Mouse (Mus musculus): Measurements from ENCODE around the gene Ets1. TPM values are rescaled to one million over a fixed set of nuclear protein-coding genes. Genes with fewer than 3 reads are reported as not detected.

The Ets1 gene
- polyA plus RNA-seq, 1 experiment, result not detected

DNA sequence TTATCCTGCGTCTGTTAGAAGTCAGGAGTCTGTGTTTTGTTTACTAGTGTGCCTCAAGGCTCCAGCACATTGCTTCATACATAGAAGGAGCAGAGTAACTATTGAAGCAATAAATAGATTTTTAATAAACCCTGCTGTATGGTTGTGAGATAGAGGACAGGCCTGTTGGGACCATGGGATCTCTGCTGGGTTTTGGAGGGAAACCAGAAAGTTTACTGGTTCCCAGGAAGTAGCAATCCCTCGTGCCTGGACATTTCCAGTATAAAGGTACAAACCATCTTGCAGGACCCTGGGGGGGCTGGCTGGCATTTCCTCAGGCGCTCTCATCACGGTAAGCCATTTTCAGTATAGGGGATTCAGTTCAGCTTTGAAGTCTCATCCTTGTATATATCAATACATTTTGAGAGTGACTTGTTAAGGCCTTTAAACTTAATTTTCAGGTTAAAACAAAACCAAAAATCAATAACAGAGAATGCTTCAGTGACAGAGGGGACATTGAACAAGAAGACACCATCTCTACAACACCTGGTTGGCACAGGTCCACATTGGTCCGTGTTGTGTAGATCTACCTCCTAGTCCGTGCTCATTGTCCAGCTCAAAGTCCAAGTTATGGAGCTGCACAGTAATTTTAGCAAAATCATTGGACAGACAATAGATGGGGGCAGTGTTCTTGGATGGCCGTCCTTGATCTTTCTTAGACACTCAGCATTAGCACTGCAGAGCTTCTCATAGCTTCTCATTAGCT, 11.7 kb downstream of the Ets1 start:
- TF ChIP-seq GATA1 (IDR thresholded peaks at IDR 0.05; ENCODE audit: low read length), result no peak

DNA sequence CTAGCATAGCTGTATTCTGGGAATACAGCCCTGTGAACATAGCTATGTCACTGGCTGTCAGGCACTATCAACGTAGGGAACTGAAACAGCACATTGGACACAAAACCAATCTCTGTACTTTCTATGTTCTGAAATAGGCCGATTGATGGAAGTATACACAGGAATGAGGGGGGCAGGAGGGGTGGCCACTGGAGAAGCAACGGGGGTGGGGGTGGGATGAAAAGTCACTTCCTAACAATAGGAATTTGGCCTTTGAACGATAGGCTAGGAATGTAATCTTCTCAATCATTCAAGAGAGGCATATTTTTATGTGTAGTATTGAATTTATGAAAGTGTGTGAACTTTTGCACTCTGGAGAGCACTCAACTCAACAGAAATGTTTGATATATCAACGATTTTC, 12.3 kb downstream of the Ets1 start:
- no peak for TF ChIP-seq GATA1 (IDR thresholded peaks at IDR 0.05; ENCODE audit: low read length)

DNA sequence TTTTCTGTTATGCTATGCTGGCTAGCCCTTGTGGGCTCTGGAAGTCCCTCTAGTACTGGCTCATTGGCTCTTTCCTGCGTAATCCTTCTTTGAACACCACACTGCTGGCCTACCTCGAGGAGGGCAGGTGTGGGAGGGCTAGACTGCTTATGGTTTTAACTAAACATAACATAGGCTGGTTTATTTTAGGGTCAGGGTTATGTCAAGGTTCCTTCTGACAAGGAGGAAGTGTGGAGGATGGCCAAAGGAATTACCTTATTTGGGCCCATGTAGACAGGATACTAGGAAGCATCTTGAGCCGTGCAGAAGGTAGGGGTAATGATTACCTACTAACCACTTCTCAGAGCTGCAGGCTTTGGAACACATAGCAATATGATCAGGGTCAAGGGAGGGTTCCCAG, 14.7 kb downstream of the Ets1 start:
- no peak for TF ChIP-seq GATA1 (IDR thresholded peaks at IDR 0.05; ENCODE audit: low read length)

DNA sequence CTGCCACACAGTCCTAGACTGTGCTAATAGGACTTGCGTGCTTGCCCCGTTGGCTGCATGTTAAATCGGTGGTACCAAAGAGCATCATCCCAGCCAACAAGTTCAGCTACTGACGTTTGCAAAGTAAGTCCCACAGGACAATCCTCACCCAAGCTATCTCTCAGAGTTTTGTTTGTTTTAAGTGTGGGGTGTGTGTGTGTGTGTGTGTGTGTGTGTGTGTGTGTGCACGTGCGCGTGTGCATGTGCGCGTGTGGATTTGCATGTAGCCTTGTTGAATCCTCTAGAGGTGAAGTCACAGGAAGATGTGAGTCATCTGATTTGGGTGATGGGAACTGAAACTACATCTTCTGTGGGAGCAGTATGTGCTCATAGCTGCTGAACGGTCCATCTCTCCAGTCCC, 16.1 kb downstream of the Ets1 start:
- TF ChIP-seq GATA1 (IDR thresholded peaks at IDR 0.05; ENCODE audit: low read length), result no peak

DNA sequence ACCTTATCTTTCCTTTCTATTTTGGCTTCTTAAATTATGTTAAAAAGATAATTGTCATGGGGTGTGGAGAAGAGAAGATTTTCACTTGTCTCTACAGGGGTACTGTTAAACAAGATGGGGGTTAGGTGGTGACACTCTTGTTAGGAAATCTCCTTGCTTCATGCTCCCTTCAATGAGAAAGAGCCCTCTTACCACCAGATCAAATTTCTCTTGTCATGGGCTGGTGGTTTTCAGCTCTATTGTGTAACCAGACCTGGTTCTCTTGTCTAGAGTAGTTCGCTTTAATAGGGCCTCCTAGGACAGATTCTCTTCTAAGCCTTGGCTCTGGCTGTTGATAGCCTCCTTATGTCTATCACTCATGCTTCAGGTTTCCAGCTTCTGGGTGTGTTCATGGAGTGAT, 18.3 kb downstream of the Ets1 start:
- TF ChIP-seq GATA1 (IDR thresholded peaks at IDR 0.05; ENCODE audit: low read length), result no peak

DNA sequence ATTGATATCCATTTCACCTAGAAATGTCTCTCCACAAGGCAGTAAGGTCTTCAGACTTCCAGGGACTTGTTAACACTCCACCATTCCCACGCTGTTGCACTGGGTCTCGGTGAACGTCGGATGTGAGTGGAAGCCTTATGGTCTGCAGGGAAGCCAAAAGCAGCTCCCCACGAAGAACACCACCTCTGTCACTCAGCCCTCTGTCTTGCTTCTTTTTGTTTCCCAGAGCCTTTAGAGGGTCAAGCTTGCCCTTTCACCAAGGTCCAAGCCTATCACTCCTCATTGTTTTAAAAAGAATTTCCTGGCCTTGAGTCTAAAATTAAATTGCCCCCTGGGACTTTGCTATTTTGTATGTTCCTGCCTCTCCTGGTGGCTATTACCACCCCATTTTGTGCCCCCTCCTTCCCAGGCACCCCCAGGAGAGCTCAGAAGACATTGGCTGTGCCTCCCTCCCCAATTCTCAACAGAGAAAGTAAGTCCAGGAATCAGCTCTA, 20.4 kb downstream of the Ets1 start:
- TF ChIP-seq GATA1 (IDR thresholded peaks at IDR 0.05; ENCODE audit: low read length), result no peak

DNA sequence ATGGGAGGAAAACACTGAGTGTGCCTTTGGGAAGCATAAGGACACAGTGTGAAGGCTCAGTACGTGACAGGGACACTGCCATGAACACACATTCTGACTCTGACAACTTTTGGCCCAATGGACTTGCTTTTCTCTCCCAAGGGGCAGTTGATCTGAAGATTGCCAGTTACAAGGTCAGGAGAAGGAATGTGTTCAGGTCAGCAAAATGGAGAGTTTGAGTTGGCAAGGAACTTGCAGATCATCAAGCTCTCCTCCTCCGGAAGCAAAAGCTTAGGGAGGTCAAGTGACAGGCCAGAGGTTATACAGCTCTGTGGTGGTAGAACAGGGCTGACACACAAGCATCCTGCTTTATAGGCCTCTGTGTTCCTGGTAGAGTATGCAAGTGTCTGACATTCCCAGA, 21.1 kb downstream of the Ets1 start:
- no peak for TF ChIP-seq GATA1 (IDR thresholded peaks at IDR 0.05; ENCODE audit: low read length)

DNA sequence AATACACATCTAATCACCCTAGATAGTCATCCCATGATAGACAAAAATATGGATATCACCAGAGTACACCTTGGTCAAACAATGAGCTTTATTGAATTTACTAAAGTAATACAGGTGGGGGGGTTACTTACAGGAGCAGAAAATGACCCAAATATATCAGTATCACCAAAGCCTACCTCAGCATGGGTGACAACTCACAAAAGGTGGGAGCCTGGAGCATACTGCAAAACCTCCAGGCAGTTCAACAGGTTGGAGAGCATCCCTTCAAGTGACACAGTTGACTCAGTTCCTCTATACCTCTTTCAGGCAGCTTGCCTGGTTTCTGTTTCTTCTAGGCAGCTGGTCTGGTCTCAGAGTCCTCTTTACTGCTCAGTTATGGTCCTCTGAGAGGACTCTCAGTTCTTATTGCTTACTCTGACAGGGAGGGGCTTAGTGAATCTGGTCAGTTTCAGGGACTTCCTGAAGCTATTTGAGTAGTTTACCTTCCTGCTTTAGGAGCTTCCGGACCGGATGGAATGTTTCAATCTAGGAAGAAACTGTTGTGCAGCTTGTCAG, 24.5 kb downstream of the Ets1 start:
- no peak for TF ChIP-seq GATA1 (IDR thresholded peaks at IDR 0.05; ENCODE audit: low read length)

DNA sequence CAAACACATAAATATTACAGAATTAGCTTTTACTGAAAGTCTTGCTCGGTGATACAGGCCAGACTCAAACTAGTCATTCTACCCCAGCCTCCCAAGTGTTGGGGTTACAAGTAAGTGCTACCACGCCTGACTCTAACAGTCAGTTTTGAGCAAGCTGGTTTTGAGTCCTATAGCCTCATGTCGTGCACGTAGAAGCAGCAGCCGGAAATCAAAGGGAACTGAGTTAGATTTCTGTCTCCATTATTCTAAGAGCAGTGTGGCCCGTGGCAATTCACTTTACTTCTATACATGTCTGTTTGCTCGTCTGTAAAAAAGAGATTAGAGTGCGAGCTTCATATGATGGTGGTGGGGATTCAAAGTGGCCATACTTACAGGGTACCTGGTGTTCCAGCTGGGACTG, 25.1 kb downstream of the Ets1 start:
- TF ChIP-seq GATA1 (IDR thresholded peaks at IDR 0.05; ENCODE audit: low read length), result no peak

DNA sequence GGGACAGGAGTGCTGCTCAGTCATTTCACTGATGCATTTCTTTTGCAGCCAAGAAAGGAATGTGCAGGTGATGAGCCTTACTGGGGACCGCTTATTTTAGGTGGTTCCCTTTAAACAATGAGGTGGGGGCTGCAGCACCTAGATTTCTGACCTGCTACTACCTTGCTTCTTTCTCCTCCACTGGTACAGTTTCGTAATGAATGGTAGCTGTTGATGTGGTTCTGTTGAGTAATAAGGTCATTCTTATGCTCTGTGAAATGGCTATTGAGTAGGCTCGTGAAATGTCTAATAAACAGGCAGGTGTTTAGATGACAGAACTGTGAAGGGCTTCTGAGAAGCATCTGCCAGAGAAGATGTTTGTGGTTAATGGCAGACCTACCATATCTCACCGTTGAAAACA, 25.5 kb downstream of the Ets1 start:
- TF ChIP-seq GATA1 (IDR thresholded peaks at IDR 0.05; ENCODE audit: low read length), result no peak

DNA sequence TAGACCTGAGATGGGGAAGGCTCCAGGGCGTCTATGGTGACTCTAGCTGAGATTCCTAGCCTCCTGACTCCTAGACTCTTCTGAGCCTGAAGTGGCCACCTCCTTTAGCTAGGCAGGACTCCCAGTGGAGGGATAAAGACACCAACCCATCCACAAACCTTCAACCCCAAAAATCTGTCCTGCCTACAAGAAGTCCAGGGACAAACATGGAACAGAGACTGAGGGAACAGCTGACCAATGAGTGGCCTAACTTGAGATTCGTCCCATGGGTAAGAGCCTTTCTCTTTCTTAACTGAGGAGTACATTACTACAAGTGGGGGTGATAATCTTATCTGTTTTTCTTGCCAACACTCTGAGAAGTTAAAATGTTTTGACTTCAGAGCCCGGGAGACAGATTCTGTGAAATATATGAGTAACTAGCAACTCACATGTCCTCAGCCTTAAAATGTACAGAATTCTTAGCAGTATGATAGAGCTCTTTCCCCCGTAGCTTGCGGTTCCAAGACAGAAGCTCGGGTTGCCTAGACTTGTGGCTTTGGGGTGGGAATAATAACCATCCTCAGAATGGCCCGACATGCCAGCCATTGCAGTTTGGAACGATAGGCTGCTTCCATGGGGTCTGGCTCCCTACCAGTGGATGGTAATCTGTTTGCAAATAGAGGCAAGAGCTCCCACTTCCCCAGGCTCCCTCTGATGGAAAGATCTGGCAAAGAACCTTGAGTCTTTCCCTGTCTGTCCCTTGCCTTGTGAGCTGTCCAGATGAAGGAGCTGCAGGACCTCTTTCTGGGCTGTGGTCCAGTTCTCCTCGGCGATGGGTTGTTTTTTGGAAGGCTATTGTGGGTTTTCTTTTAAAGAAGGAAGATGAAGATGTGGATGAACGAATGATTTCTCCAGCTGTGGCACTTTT, 30.8 kb downstream of the Ets1 start:
- no peak for TF ChIP-seq GATA1 (IDR thresholded peaks at IDR 0.05; ENCODE audit: low read length)

DNA sequence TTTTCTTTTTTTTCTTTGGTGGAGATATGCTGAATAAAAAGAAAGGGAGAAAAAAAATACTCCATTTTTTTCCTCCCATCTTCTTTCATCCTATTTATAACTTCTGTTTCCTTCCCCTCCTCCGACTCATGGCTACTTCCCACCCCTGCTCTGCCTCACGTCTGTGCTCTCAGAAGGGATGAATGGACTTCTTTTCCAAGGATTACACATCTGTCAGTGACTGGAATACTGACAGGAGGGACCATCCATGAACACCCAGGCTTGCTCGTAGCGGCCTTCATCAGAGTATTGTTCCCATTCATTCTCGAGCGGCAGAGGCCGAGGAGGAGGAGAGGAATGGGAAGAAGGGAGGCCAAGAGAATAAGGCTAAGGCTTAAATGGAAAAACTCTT, 31.5 kb downstream of the Ets1 start:
- no peak for TF ChIP-seq GATA1 (IDR thresholded peaks at IDR 0.05; ENCODE audit: low read length)

DNA sequence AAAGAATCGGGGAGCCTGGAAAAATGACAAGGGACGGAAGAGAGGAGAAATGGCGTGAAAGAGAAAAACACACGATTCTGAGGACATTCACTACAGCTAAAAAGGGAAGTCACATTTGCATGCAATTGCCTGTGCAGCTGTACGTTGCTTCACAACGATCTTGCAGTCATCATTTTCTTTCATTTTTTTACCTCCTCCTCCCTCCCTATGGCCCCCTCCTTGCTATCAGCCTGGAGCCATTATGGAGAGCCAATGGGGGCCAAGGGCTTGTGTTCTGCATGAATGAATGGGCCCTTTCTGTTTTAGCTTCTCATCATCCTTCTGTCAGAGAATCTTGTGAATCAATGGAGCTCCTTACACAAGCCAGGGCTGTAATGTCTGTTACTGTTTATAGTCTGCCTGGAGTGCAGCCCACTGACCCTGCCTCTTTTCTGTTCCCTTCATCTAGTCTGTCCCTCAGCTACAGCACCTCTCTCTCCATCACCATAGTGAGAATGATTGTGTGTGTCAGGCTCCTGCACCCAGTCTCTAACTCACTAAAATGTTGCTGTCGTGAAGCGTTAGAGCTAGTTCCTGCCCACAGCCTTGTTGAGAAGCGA, 32.2 kb downstream of the Ets1 start:
- TF ChIP-seq GATA1 (IDR thresholded peaks at IDR 0.05; ENCODE audit: low read length), result no peak

DNA sequence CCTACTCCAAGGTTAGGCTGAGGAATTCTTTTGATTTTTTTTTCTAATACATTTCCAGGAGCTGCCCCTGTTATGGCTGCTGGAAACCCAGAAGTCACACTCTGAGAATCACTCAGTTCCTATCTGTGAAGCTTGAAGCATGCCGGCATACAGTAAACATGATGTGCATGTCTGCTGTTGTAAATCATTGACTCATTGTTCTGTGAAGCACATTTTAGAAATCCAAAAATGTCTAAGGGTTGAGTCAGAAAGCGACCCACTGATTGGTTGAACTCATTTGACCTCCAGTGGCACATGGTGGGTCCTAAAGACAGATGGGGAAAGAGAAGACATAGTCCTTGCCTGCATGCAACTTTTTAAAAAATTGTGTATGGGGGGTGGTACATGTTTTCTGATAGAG, 33.4 kb downstream of the Ets1 start:
- no peak for TF ChIP-seq GATA1 (IDR thresholded peaks at IDR 0.05; ENCODE audit: low read length)

DNA sequence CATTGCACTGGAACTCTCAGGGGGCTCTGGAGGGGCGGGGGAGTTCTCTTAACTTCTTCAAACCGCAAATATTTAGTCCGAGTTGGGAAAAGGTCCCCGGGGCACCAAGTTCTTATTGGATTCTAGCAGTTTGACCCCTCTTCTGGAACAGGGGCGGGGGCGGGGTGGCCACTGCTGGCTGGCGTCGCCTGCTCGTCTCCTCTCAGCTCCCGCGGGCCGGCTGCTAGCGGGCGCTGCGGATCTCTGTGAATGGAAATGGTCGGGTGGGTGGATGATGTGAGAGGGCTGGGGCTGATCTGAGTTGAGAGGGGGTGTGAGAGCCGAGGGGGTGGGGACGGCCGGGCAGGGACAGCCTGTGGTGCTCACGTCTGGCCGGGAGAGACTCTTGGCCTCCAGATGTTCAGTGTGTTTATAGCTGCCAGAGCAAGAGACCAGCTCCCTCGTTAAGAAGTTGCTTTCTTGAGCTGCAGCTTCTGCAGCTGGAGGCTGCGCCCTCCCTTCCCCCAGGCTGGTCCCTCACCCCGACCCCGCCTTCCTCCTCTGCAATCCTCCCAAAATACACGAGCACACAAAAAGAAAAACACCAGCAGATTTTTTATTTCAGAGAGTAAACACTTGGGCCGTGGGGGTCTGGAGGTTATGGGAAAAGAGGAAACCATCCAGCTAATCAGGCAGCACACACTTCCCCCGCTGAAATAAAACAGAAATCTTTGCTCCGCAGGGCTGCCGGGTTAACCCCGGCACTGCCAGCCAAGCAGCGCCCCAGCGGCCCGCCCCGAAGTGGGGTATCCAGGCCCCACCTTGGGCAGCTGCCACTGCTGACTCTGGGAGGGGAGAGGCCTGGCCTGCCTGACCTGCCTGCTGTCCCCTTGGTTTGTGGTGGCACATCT, 36.2 kb downstream of the Ets1 start:
- TF ChIP-seq GATA1 (IDR thresholded peaks at IDR 0.05; ENCODE audit: low read length), result no peak
